Mouse (Mus musculus): Measurements from ENCODE around the gene Krt78.

DNA sequence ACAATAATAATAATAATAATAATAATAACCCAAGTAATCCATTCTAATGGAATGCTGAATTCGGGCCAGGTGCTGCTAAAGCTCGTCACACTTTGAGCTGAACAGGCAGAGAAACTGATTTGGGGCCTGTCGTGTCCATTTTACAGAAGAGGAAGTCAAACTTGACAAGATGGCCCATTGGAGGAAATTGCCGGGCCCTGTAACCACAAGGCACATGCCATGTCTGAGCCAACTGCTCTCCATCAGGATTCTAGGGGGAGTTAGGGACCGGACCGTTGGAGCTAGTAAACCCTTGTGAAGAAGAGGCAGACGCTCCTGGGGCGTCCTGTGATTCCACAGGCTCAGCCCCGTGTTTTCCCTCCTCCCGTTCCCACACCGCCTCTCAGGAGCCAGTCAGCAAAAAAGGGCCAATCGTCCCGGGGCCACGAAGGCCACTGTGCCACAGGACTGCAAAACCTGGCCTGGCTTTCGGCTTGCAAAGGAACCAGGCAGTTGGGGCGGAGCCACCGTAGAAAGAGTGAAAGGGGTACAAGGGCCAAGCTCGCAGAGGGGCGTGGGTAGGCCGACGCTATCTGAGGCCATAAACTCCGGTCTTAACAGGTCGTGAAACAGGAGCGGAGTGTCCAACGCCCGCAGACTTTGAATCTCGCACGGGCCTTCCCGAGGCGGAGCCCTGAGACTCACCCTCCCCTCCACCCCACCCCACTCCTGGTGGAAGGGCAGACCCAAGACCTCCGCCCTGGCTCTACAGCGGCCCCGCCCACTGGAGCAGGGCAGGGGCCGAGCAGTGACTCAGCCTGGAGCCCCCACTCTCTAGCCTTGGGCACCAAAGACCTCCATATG is 48.8 kb upstream of the Krt78 start:
- TF ChIP-seq CTCF (IDR thresholded peaks at IDR 0.05; ENCODE audit: low read depth) (no peak), EP300 (IDR thresholded peaks at IDR 0.05; ENCODE audit: low read depth) (no peak)

All from heart, postnatal 0 days (tissue).